Mouse (Mus musculus) forebrain, postnatal 0 days (tissue): ENCODE measurements around the gene Myo9b. TPM values are rescaled to one million over a fixed set of nuclear protein-coding genes. Genes with fewer than 3 reads are reported as not detected.
A peak's percentile ranks its signal among the peaks of the same experiment; 100 is the strongest.

Source experiments
- ATAC-seq: fragments of 200-750 bp; cut with Nextera tagmentation; 2 replicates; pipeline ENCODE4 v1.8.0; 2017; ENCODE audit warnings: mild to moderate bottlenecking, moderate library complexity
- DNase-seq: peaks from one replicate; pipeline ENCODE4 v3.0.0-alpha.2; 2015
- H3K27ac ChIP-seq: fragments of 300-500 bp; sonication (generic); 2 replicates; pipeline ENCODE4 v1.5.1; 2014; ENCODE audit warnings: low read depth, mild to moderate bottlenecking, antibody characterized with exemption, low read length, moderate library complexity, mixed read lengths
- H3K27me3 ChIP-seq: fragments of 300-500 bp; sonication (generic); 2 replicates; pipeline ENCODE4 v1.6.1; 2014; ENCODE audit warnings: mild to moderate bottlenecking, low read length, mixed read lengths; ENCODE audit not compliant: insufficient read depth
- H3K36me3 ChIP-seq: fragments of 300-500 bp; sonication (generic); 2 replicates; pipeline ENCODE4 v1.6.1; 2014; ENCODE audit warnings: mild to moderate bottlenecking, moderate library complexity; ENCODE audit not compliant: insufficient read depth
- H3K4me1 ChIP-seq: fragments of 300-500 bp; sonication (generic); 2 replicates; pipeline ENCODE4 v1.6.1; 2014; ENCODE audit warnings: antibody characterized with exemption; ENCODE audit not compliant: insufficient read depth
- H3K4me2 ChIP-seq: fragments of 300-500 bp; sonication (generic); 2 replicates; pipeline ENCODE4 v1.6.1; 2014; ENCODE audit warnings: low read depth, mild to moderate bottlenecking, moderate library complexity
- H3K4me3 ChIP-seq: fragments of 300-500 bp; sonication (generic); 2 replicates; pipeline ENCODE4 v1.5.1; 2014; ENCODE audit warnings: low read depth, low read length, mixed read lengths
- H3K9ac ChIP-seq: fragments of 300-500 bp; sonication (generic); 2 replicates; pipeline ENCODE4 v1.6.1; 2014; ENCODE audit warnings: mild to moderate bottlenecking
- H3K9me3 ChIP-seq: fragments of 300-500 bp; sonication (generic); 2 replicates; pipeline ENCODE4 v1.6.1; 2016; ENCODE audit warnings: low read length
- CTCF ChIP-seq: sonication (generic); IDR thresholded peaks from 2 replicates; pipeline ENCODE4 v1.5.1; 2016; ENCODE audit warnings: antibody characterized with exemption, control low read depth, low read depth
- WGBS: fragments of 180-500 bp; shearing (Covaris S2); extraction: QIAGEN DNeasy Blood & Tissue Kit; methylation state at CpG from one replicate; pipeline ENCODE4 v1.1.7; 2014; 5-methylcytosine and 5-hydroxymethylcytosine counted together
- polyA plus RNA-seq: library from polyadenylated mRNA; unstranded; fragments of >200 nt; fragmentation: Nextera tagmentation; extraction: Ambion mirVana; gene quantifications from 2 replicates; pipeline ENCODE4 v1.2.1, GENCODE M21; 2015
- total RNA-seq: library from RNA; depleted of rRNA; stranded (reverse); fragments of >200 nt; gene quantifications from 2 replicates; pipeline ENCODE4 v1.2.3, GENCODE M21; 2014

Gene Myo9b
- total and polyA plus RNA-seq, 2 experiments from 2014 or later, result 6.5 to 31.4 TPM

- Histone ChIP-seq H3K9me3 (no peaks in the 10 kb centered on the region), H3K27ac (no peak overlapping the region), H3K27me3 (no peaks in the 10 kb centered on the region), H3K4me1 (peaks cover 15% of the 10 kb centered on the region), H3K36me3 (peaks cover 17% of the 10 kb centered on the region), H3K4me3 (no peak overlapping the region), H3K4me2 (no peak overlapping the region), H3K9ac (no peak overlapping the region)
- DNase-seq (no peak), ATAC-seq (no peak)
- no peak for TF ChIP-seq CTCF
- WGBS, result 88% methylated on average over 12 of the region's 12 CpGs
Measured at GRCm38 (mm10) chr8:71372427-71372826, 99.9 kb downstream of the Myo9b start.

- Histone ChIP-seq H3K27me3 (no peaks in the 10 kb centered on the region), H3K4me3 (no peak overlapping the region), H3K27ac (no peak overlapping the region), H3K4me2 (no peak overlapping the region), H3K36me3 (peaks cover 17% of the 10 kb centered on the region), H3K9ac (no peak overlapping the region), H3K4me1 (peaks cover 11% of the 10 kb centered on the region), H3K9me3 (no peaks in the 10 kb centered on the region)
- DNase-seq, result no peak
- no peak for ATAC-seq
- 90% methylated on average over 3 of the region's 3 CpGs for WGBS
- no peak for TF ChIP-seq CTCF
Measured at GRCm38 (mm10) chr8:71373000-71373399, 100.5 kb downstream of the Myo9b start.

- no peak for TF ChIP-seq CTCF
- H3K4me3 ChIP-seq, result no peak overlapping the region
- DNase-seq (no peak), ATAC-seq (no peak)
- no peak overlapping the region for H3K9ac ChIP-seq
- H3K36me3 ChIP-seq, result peaks cover 7% of the 10 kb centered on the region
- peaks cover 9% of the 10 kb centered on the region for H3K4me1 ChIP-seq
- no peak overlapping the region for H3K4me2 ChIP-seq
- 80% methylated on average over 17 of the region's 17 CpGs for WGBS
- no peak overlapping the region for H3K27ac ChIP-seq
- no peaks in the 10 kb centered on the region for H3K27me3 ChIP-seq
- H3K9me3 ChIP-seq, result no peaks in the 10 kb centered on the region
Measured at GRCm38 (mm10) chr8:71374616-71375206, 102.2 kb downstream of the Myo9b start.

- Histone ChIP-seq H3K4me3 (peak overlapping the region; percentile 39), H3K9me3 (no peaks in the 10 kb centered on the region), H3K4me2 (peak overlapping the region; percentile 89), H3K36me3 (0 out of 2 replicates have a peak, but pooled peaks cover 5% of the 10 kb centered on the region), H3K9ac (peak overlapping the region; percentile 58), H3K4me1 (peaks cover 14% of the 10 kb centered on the region), H3K27me3 (no peaks in the 10 kb centered on the region), H3K27ac (peak overlapping the region; percentile 69)
- DNase-seq (peak; percentile 71), ATAC-seq (peak; percentile 1; the same call in 1 of the 2 replicates)
- 3% methylated on average over 74 of the region's 74 CpGs for WGBS
- peak; percentile 61 for TF ChIP-seq CTCF
Measured at GRCm38 (mm10) chr8:71375581-71376422, 103.3 kb downstream of the Myo9b start.

GRCm38 (mm10) chr8:71376423-71377030 lies 104.0 kb downstream of the Myo9b start:
- Histone ChIP-seq H3K9me3 (no peaks in the 10 kb centered on the region), H3K27ac (0 out of 2 replicates have a peak overlapping the region, but pooled peaks have one; percentile 69), H3K4me1 (peaks cover 14% of the 10 kb centered on the region), H3K36me3 (0 out of 2 replicates have a peak, but pooled peaks cover 5% of the 10 kb centered on the region), H3K4me3 (peak overlapping the region; percentile 39), H3K9ac (peak overlapping the region; percentile 58), H3K27me3 (no peaks in the 10 kb centered on the region), H3K4me2 (peak overlapping the region; percentile 89)
- TF ChIP-seq CTCF, result peak; percentile 36
- 28% methylated on average over 8 of the region's 8 CpGs for WGBS
- DNase-seq (no peak), ATAC-seq (no peak)

- no peaks in the 10 kb centered on the region for H3K9me3 ChIP-seq
- ATAC-seq (no peak), DNase-seq (no peak)
- H3K9ac ChIP-seq, result no peak overlapping the region
- 0 out of 2 replicates have a peak, but pooled peaks cover 1% of the 10 kb centered on the region for H3K36me3 ChIP-seq
- H3K27me3 ChIP-seq, result no peaks in the 10 kb centered on the region
- no peak overlapping the region for H3K4me3 ChIP-seq
- peaks cover 14% of the 10 kb centered on the region for H3K4me1 ChIP-seq
- H3K27ac ChIP-seq, result no peak overlapping the region
- H3K4me2 ChIP-seq, result 0 out of 2 replicates have a peak overlapping the region, but pooled peaks have one; percentile 98
- WGBS, result 34% methylated on average over 4 of the region's 4 CpGs
- no peak for TF ChIP-seq CTCF
Measured at GRCm38 (mm10) chr8:71379008-71379407, 106.5 kb downstream of the Myo9b start.
